Mouse (Mus musculus) liver, adult 2 months (tissue): ENCODE results near the gene Iscu. TPM values are rescaled to one million over a fixed set of nuclear protein-coding genes. Genes with fewer than 3 reads are reported as not detected.
A peak's percentile ranks its signal among the peaks of the same experiment; 100 is the strongest.

Source experiments
- DNase-seq: peaks from one replicate; pipeline ENCODE4 v3.0.0-alpha.2; 2011; ENCODE audit warnings: low read depth, low spot score; ENCODE audit errors: extremely low read depth
- H3K27ac ChIP-seq: fragments of 200-500 bp; replicated peaks from 2 replicates; pipeline ENCODE4 v1.5.1; 2012; ENCODE audit warnings: low read depth, mild to moderate bottlenecking, control low read depth, inconsistent platforms, low read length; ENCODE audit not compliant: insufficient read depth
- H3K27me3 ChIP-seq: fragments of 200-500 bp; 2 replicates; pipeline ENCODE4 v1.6.1; 2012; ENCODE audit warnings: mild to moderate bottlenecking, moderate library complexity, low read length, inconsistent platforms; ENCODE audit not compliant: control insufficient read depth, insufficient read depth
- H3K36me3 ChIP-seq: fragments of 200-500 bp; 2 replicates; pipeline ENCODE4 v1.6.1; 2012; ENCODE audit warnings: low read length, inconsistent platforms; ENCODE audit not compliant: control insufficient read depth, insufficient read depth
- H3K4me1 ChIP-seq: fragments of 200-500 bp; 2 replicates; pipeline ENCODE4 v1.6.1; 2011; ENCODE audit warnings: low read length; ENCODE audit not compliant: control insufficient read depth, insufficient read depth
- H3K4me3 ChIP-seq: fragments of 200-500 bp; 2 replicates; pipeline ENCODE4 v1.5.1; 2011; ENCODE audit warnings: low read depth, mild to moderate bottlenecking, control low read depth, low read length, moderate library complexity; ENCODE audit not compliant: insufficient read depth
- H3K79me2 ChIP-seq: fragments of 200-500 bp; 2 replicates; pipeline ENCODE4 v1.6.1; 2012; ENCODE audit warnings: inconsistent platforms, mild to moderate bottlenecking, low read length, moderate library complexity; ENCODE audit not compliant: control insufficient read depth, insufficient read depth
- H3K9ac ChIP-seq: fragments of 200-500 bp; 2 replicates; pipeline ENCODE4 v1.6.1; 2012; ENCODE audit warnings: low read depth, mild to moderate bottlenecking, control low read depth, inconsistent platforms, low read length
- CTCF ChIP-seq: fragments of 200-500 bp; IDR thresholded peaks from 2 replicates; pipeline ENCODE4 v1.5.1; 2011; ENCODE audit warnings: low read depth, low read length, control low read depth
- POLR2A ChIP-seq: fragments of 200-500 bp; IDR thresholded peaks from 2 replicates; pipeline ENCODE4 v1.6.1; 2011; ENCODE audit warnings: low read length, control low read depth; ENCODE audit not compliant: insufficient read depth; ENCODE audit errors: extremely low read depth
- WGBS: fragments of 180-500 bp; shearing (Covaris S2); methylation state at CpG from one replicate; pipeline ENCODE4 v1.1.7; 2018; 5-methylcytosine and 5-hydroxymethylcytosine counted together
- polyA plus RNA-seq: library from polyadenylated mRNA; depleted of rRNA; stranded (reverse); fragments of >200 nt; gene quantifications from 2 replicates; pipeline ENCODE4 v1.2.3, GENCODE M21; 2012
- total RNA-seq: library from RNA; depleted of rRNA; stranded (reverse); fragments of >200 nt; gene quantifications from 2 replicates; pipeline ENCODE4 v1.2.3, GENCODE M21; 2014

Iscu gene
- total and polyA plus RNA-seq, 2 experiments = 104 to 133 TPM

DNA sequence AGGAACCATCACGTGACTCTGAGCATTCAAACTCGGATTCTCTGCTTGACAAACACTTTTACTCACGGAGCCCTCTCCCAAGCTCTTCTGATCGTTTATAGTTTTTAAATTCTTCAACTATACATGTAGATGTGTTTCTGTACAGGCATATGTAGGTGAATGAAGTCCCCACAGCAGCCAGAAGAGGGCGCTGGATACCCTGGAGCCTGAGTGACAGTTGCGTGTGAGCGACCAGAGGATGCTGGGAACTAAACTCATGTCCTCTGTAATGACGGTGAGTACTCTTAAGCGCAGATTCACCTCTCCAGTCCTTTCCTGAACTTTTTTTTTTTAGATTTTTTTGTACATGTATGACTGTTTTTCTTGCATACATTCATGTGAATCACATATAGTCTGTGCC is 41.1 kb downstream of the Iscu start:
- Histone ChIP-seq H3K4me1 (no peaks in the 10 kb centered on the region), H3K4me3 (no peak overlapping the region), H3K27me3 (no peaks in the 10 kb centered on the region), H3K9ac (no peak overlapping the region), H3K36me3 (no peaks in the 10 kb centered on the region), H3K79me2 (no peaks in the 10 kb centered on the region), H3K27ac (no peak overlapping the region)
- peak; percentile 67 for TF ChIP-seq CTCF
- no peak for TF ChIP-seq POLR2A
- DNase-seq = peak; percentile 19
- 24% methylated on average over 9 of the region's 9 CpGs for WGBS

DNA sequence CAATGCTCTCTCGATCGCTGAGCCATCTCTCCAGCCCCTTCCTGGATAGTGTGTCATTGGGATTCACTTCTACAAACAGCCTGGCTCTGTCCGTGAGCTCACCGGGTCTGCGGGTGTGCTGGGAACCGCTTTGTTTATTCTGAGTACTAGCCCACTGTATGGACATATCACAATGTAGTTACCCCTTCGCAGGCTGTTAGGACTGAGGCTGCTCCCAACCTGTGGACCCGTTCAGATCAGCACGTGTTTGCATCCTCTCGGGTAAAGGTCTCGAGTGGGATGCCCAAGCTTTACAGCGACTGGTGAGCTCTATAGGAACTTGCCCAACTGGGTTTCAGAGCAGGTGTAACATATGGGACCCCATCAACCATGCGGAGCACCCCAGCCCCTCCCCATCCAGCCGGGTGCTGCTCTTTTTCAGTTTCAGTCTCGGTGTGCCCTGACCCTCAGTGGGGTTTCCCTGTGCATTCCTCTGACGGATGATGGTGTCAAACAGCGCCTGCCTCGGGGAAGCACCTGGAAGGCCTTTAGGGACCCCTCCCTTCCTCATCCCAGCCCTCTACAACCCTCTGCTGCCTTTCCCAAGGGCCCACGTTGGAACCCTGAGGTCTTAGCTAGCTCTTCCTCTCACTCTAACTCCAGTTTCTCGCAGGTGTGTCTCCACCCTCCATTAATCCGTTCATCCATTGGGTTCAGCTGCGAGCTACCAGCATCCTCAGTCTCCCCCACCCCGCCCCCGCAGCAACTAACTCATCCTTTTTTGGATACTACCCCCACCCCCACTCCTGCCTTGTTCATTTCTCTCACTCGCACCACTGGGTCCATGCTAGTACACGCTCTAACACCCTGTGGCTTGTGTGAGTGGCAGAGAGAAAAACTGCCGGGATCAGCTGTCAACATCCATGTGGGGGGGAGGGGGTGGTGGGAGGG is 41.8 kb downstream of the Iscu start:
- H3K36me3 ChIP-seq = no peaks in the 10 kb centered on the region
- no peak overlapping the region for H3K27ac ChIP-seq
- no peaks in the 10 kb centered on the region for H3K27me3 ChIP-seq
- DNase-seq = no peak
- WGBS = 44% methylated on average over 27 of the region's 27 CpGs
- TF ChIP-seq CTCF = no peak
- no peak for TF ChIP-seq POLR2A
- no peaks in the 10 kb centered on the region for H3K4me1 ChIP-seq
- no peak overlapping the region for H3K4me3 ChIP-seq
- no peaks in the 10 kb centered on the region for H3K79me2 ChIP-seq
- no peak overlapping the region for H3K9ac ChIP-seq

GRCm38 (mm10) chr5:113815041-113815389 is 42.5 kb downstream of the Iscu start:
- Histone ChIP-seq H3K27me3 (no peaks in the 10 kb centered on the region), H3K79me2 (no peaks in the 10 kb centered on the region), H3K27ac (no peak overlapping the region), H3K9ac (no peak overlapping the region), H3K4me3 (no peak overlapping the region), H3K4me1 (no peaks in the 10 kb centered on the region), H3K36me3 (no peaks in the 10 kb centered on the region)
- DNase-seq = no peak
- TF ChIP-seq POLR2A (no peak), CTCF (no peak)
- 55% methylated on average over 11 of the region's 11 CpGs for WGBS

- Histone ChIP-seq H3K36me3 (no peaks in the 10 kb centered on the region), H3K9ac (no peak overlapping the region), H3K79me2 (no peaks in the 10 kb centered on the region), H3K27me3 (no peaks in the 10 kb centered on the region), H3K4me1 (no peaks in the 10 kb centered on the region), H3K27ac (no peak overlapping the region), H3K4me3 (no peak overlapping the region)
- WGBS = 16% methylated on average over 15 of the region's 15 CpGs
- DNase-seq = peak; percentile 22
- TF ChIP-seq POLR2A (no peak), CTCF (peak; percentile 92)
These were observed 43.1 kb downstream of the Iscu start for GRCm38 (mm10) chr5:113815638-113816152.

GRCm38 (mm10) chr5:113818572-113818971 is 46.0 kb downstream of the Iscu start:
- Histone ChIP-seq H3K79me2 (no peaks in the 10 kb centered on the region), H3K36me3 (no peaks in the 10 kb centered on the region), H3K9ac (no peak overlapping the region), H3K27me3 (no peaks in the 10 kb centered on the region), H3K27ac (no peak overlapping the region), H3K4me3 (no peak overlapping the region), H3K4me1 (no peaks in the 10 kb centered on the region)
- no peak for TF ChIP-seq POLR2A
- no peak for TF ChIP-seq CTCF
- WGBS = 73% methylated on average over 14 of the region's 14 CpGs
- DNase-seq = no peak

GRCm38 (mm10) chr5:113824228-113824627 is 51.7 kb downstream of the Iscu start:
- H3K79me2 ChIP-seq = no peaks in the 10 kb centered on the region

More at GRCm38 (mm10) chr5:113824228-113824627, 51.7 kb downstream of the Iscu start:
- H3K36me3 ChIP-seq = no peaks in the 10 kb centered on the region
- H3K27ac ChIP-seq = no peak overlapping the region
- no peaks in the 10 kb centered on the region for H3K27me3 ChIP-seq
- TF ChIP-seq POLR2A = no peak
- no peak for TF ChIP-seq CTCF
- no peaks in the 10 kb centered on the region for H3K4me1 ChIP-seq
- DNase-seq = no peak
- H3K4me3 ChIP-seq = no peak overlapping the region
- H3K9ac ChIP-seq = no peak overlapping the region
- WGBS = 72% methylated on average over 4 of the region's 4 CpGs
